Mouse (Mus musculus) thymus, adult 2 months (tissue): ENCODE results near the gene Tnk2.

ENCODE experiments used
- CTCF ChIP-seq: fragments of 200-500 bp; IDR thresholded peaks from 2 replicates; pipeline ENCODE4 v1.5.1; 2012; ENCODE audit warnings: mild to moderate bottlenecking, control low read depth, low read length, moderate library complexity, borderline replicate concordance; ENCODE audit not compliant: control insufficient read depth, poor library complexity, insufficient read depth; ENCODE audit errors: extremely low read depth
- POLR2A ChIP-seq: fragments of 200-500 bp; IDR thresholded peaks from 2 replicates; pipeline ENCODE4 v1.6.1; 2012; ENCODE audit warnings: mild to moderate bottlenecking, low read length, control low read depth, moderate library complexity; ENCODE audit not compliant: control insufficient read depth, poor library complexity, insufficient read depth; ENCODE audit errors: extremely low read depth

GRCm38 (mm10) chr16:32599151-32599550 lies 44.5 kb upstream of the Tnk2 start:
- TF ChIP-seq CTCF (no peak), POLR2A (no peak)
